Mouse (Mus musculus) forebrain, embryonic 14.5 days (tissue): Measurements from ENCODE around the gene Tdp2. TPM values are rescaled to one million over a fixed set of nuclear protein-coding genes. Genes with fewer than 3 reads are reported as not detected.

ENCODE experiments used
- ATAC-seq: fragments of 200-750 bp; cut with Nextera tagmentation; 2 replicates; pipeline ENCODE4 v1.8.0; 2017; ENCODE audit warnings: mild to moderate bottlenecking, moderate library complexity
- DNase-seq: peaks from one replicate; pipeline ENCODE4 v3.0.0-alpha.2; 2015; ENCODE audit warnings: low spot score
- H3K27ac ChIP-seq: fragments of 300-500 bp; sonication (generic); 2 replicates; pipeline ENCODE4 v1.5.1; 2014; ENCODE audit warnings: low read depth, mild to moderate bottlenecking, control low read depth, low read length, moderate library complexity
- H3K27me3 ChIP-seq: fragments of 300-500 bp; sonication (generic); replicated peaks from 2 replicates; pipeline ENCODE4 v1.6.1; 2014; ENCODE audit warnings: low read length, control low read depth, mixed read lengths; ENCODE audit not compliant: control insufficient read depth, insufficient read depth
- H3K36me3 ChIP-seq: fragments of 300-500 bp; sonication (generic); 2 replicates; pipeline ENCODE4 v1.6.1; 2014; ENCODE audit warnings: low read length, control low read depth; ENCODE audit not compliant: control insufficient read depth, insufficient read depth
- H3K4me1 ChIP-seq: fragments of 300-500 bp; sonication (generic); 2 replicates; pipeline ENCODE4 v1.6.1; 2014; ENCODE audit warnings: antibody characterized with exemption, low read length, control low read depth; ENCODE audit not compliant: control insufficient read depth, insufficient read depth
- H3K4me2 ChIP-seq: fragments of 300-500 bp; sonication (generic); 2 replicates; pipeline ENCODE4 v1.6.1; 2014; ENCODE audit warnings: mild to moderate bottlenecking, control low read depth, low read length
- H3K4me3 ChIP-seq: fragments of 300-500 bp; sonication (generic); 2 replicates; pipeline ENCODE4 v1.5.1; 2014; ENCODE audit warnings: low read depth, low read length, control low read depth
- H3K9ac ChIP-seq: fragments of 300-500 bp; sonication (generic); 2 replicates; pipeline ENCODE4 v1.6.1; 2014; ENCODE audit warnings: mild to moderate bottlenecking, low read length, control low read depth, moderate library complexity
- H3K9me3 ChIP-seq: fragments of 300-500 bp; sonication (generic); replicated peaks from 2 replicates; pipeline ENCODE4 v1.6.1; 2016; ENCODE audit warnings: low read length, control low read depth, mixed read lengths; ENCODE audit not compliant: control insufficient read depth
- WGBS: fragments of 180-500 bp; shearing (Covaris S2); extraction: QIAGEN DNeasy Blood & Tissue Kit; methylation state at CpG from one replicate; pipeline ENCODE4 v1.1.7; 2014; 5-methylcytosine and 5-hydroxymethylcytosine counted together
- polyA plus RNA-seq: library from polyadenylated mRNA; unstranded; fragments of >200 nt; fragmentation: Nextera tagmentation; extraction: Ambion mirVana; gene quantifications from 2 replicates; pipeline ENCODE4 v1.2.1, GENCODE M21; 2014

Gene Tdp2
- polyA plus RNA-seq, 1 experiment from 2014 or later = 44.9 TPM

DNA sequence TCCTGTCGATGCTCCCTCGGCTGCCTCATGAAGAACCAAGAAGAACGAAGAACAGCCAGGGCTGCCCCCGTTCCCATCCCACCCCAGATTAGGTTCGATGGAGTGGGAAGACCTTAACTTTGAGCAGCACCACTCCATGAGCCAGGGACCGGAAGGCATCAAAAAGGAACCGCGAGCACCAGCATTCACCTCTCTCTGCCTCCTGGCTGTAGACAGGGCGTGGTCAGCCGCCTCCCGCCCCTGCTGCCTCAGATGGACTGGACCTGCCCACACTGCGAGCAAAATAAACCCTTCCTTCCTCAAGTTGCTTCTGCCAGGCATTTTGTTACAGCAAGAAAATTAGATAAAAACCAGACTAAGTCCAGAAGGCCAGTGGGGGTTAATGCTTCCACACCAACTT, 29.6 kb downstream of the Tdp2 start:
- H3K27me3 ChIP-seq = no peaks in the 10 kb centered on the region
- H3K4me2 ChIP-seq = no peak overlapping the region
- H3K9ac ChIP-seq = no peak overlapping the region
- no peaks in the 10 kb centered on the region for H3K9me3 ChIP-seq
- H3K36me3 ChIP-seq = no peaks in the 10 kb centered on the region
- WGBS = 80% methylated on average over 12 of the region's 12 CpGs
- DNase-seq = no peak
- ATAC-seq = no peak
- no peak overlapping the region for H3K27ac ChIP-seq
- H3K4me1 ChIP-seq = no peaks in the 10 kb centered on the region
- no peak overlapping the region for H3K4me3 ChIP-seq

DNA sequence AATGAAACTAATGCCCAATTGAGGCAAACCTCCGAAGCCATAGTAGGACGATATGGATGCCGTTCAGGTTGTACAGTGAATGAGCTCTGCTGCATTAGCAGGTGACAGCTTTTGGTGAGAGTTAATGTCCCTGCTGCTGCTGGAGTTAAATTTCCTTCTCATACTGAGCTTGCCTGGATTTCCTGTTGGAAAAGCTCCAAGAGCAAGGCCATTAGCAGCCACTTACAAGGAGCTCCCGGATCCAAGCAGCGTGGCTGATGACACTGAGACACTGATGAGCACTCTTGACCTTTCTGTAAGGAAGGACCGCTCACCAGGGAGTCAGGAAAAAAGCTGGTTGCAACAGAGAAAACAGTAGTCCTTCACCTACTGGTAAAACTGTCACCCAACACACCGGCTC, 30.5 kb downstream of the Tdp2 start:
- H3K9me3 ChIP-seq = no peaks in the 10 kb centered on the region
- DNase-seq = no peak

DNA sequence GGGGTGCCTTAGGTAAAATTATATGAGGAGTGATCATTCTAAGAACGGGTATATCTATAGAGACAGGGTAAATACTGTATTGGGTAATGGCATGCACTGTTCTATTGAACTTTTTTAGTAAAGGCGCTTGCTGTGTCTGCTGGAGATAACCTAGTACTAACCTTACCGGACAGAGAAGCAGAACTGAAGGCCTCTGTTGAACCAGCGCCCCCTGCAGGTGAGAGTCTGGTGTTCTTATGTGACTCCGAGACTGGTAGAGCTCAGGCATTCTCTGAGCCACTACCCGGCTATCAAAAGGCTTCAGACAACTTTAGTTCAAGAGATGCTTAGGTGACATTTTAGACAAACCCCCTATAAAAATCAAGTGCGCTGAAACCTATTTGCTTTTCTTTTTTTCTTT, 31.0 kb downstream of the Tdp2 start:
- no peak overlapping the region for H3K4me3 ChIP-seq
- H3K27ac ChIP-seq = no peak overlapping the region
- no peaks in the 10 kb centered on the region for H3K4me1 ChIP-seq
- H3K36me3 ChIP-seq = no peaks in the 10 kb centered on the region
- DNase-seq (peak; percentile 8), ATAC-seq (no peak)
- no peak overlapping the region for H3K9ac ChIP-seq
- no peaks in the 10 kb centered on the region for H3K9me3 ChIP-seq
- 62% methylated on average over 7 of the region's 7 CpGs for WGBS
- no peak overlapping the region for H3K4me2 ChIP-seq
- no peaks in the 10 kb centered on the region for H3K27me3 ChIP-seq

More for the DNA sequence above, 30.5 kb downstream of the Tdp2 start:
- Histone ChIP-seq H3K27me3 (no peaks in the 10 kb centered on the region), H3K36me3 (no peaks in the 10 kb centered on the region), H3K4me1 (no peaks in the 10 kb centered on the region), H3K27ac (no peak overlapping the region), H3K4me2 (no peak overlapping the region), H3K4me3 (no peak overlapping the region), H3K9ac (no peak overlapping the region)
- 81% methylated on average over 7 of the region's 7 CpGs for WGBS
- ATAC-seq = no peak

DNA sequence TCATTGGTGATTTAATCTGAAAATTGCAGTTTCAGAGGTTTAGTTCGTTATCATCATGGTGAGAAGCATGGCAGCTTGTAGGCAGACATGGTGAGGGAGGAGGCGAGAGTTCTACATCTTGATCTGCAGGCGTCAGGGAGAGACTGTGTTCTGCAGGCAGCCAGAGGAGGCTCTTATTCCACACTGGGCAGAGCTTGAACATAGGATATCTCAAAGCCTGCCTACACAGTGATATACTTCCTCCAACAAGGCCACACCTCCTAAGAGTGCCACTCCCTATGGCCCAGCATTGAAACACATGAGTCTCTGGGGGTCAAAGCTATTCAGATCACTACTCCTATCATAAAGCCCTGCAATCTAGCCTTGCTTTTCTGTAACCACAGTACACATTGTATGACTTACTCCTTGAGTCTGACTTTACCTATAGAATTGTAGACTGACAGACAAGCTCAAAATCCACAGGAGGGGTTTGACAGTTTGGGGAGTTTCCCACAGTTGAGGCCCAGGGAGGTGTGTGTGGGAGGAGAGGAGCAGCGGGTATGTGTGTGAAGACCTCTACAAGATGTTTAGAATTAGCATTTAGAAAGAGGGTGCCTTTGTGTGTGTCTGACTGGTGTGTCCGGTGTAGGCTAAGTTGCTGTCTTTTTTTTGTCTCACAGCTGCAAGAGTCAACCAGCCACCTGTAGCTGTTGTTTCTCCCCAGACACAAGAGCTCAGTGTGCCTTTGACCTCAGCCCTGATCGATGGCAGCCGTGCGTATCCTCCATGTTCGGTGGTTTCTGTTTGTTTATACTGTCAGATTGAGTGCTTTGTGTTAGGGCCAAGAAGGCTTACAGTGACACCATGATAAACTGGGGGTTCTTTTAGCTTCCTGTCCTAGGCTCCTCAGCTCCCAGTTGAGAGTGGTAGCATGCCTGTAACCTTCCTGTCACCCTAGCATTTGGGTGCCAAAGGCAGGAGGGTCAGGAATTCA, 35.2 kb downstream of the Tdp2 start:
- 79% methylated on average over 9 of the region's 9 CpGs for WGBS
- Histone ChIP-seq H3K36me3 (no peaks in the 10 kb centered on the region), H3K4me3 (no peak overlapping the region), H3K27ac (no peak overlapping the region), H3K4me1 (no peaks in the 10 kb centered on the region), H3K9ac (no peak overlapping the region), H3K9me3 (no peaks in the 10 kb centered on the region), H3K4me2 (no peak overlapping the region), H3K27me3 (no peaks in the 10 kb centered on the region)
- DNase-seq (no peak), ATAC-seq (no peak)

DNA sequence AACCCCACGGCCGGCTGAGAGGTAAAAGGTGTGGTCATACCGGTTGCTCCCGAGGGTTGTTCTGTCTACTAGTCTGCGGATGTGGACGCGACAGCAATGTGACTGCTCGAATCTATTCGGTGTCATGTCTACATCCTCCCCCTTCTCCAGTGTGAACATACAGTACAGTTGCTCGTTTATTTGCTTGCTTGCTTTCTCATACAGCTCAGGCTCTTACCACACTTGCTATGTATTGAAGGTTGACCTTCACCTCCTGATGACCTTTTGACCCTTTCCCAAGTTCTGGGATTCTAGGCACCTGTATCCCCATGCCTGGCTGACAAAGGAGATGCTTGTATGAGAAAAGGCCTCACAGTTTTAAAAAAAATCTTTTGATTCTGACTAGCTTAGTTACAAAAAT, 36.3 kb downstream of the Tdp2 start:
- whole genome bisulfite sequencing = 93% methylated on average over 10 of the region's 10 CpGs

DNA sequence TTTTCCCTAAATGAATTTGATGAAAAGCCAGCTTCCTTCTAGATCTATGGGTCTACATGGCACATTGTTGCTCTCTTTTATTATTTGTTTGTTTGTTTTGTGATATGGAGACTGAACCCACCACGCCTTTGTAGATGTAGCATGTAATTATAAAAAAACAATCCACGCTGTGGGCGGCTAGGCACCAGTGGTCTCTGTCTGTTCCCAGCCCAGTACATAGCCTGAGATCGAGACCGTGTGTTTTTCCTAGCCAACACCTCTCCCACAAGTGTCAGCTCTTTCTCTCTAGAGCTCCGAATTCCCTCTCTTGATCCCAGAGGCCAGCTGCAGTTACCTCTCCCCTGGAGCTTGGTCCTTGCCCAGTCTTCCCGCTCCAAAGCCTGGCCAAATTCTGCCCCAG, 36.8 kb downstream of the Tdp2 start:
- Histone ChIP-seq H3K4me1 (no peaks in the 10 kb centered on the region), H3K9ac (no peak overlapping the region), H3K27ac (no peak overlapping the region), H3K27me3 (no peaks in the 10 kb centered on the region), H3K9me3 (no peaks in the 10 kb centered on the region), H3K4me3 (no peak overlapping the region), H3K4me2 (no peak overlapping the region), H3K36me3 (no peaks in the 10 kb centered on the region)
- DNase-seq (no peak), ATAC-seq (no peak)
- 92% methylated on average over 7 of the region's 7 CpGs for WGBS

More for the DNA sequence above, 36.3 kb downstream of the Tdp2 start:
- no peak overlapping the region for H3K27ac ChIP-seq
- no peaks in the 10 kb centered on the region for H3K36me3 ChIP-seq
- H3K4me1 ChIP-seq = no peaks in the 10 kb centered on the region
- no peaks in the 10 kb centered on the region for H3K9me3 ChIP-seq
- H3K4me2 ChIP-seq = no peak overlapping the region
- H3K27me3 ChIP-seq = no peaks in the 10 kb centered on the region
- ATAC-seq (no peak), DNase-seq (no peak)
- no peak overlapping the region for H3K9ac ChIP-seq
- no peak overlapping the region for H3K4me3 ChIP-seq

DNA sequence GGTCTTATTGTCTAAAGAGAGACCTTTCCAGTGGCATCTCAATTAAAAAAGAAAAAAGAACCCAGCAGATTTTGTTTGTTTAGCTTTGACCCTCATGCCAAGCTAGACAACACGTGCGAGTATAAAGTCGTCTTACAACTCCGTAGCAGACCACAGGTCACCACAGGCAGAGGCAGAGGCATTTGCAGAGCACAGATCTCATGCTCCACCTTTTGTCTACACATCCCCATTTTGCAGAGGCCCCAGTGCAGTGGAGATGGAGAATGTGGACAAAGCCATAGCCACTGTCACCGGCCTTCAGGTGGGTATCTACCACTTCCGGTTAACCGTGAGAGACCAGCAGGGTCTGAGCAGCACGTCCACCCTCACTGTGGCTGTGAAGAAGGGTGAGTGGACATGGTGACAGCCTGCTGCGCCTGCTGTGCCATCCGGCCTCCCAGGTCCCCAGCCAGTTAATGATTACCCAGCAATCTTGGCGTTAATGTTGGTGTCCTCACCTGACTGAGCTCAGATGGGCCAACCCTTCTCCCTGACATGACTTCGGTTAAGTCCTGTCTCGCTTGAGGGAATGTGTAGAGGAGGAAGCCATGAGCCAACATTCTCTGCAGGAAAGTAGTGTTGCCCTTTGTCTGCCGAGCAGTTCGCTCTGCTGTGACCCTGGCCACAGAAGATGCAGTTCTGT, 48.0 kb downstream of the Tdp2 start:
- H3K9me3 ChIP-seq = no peaks in the 10 kb centered on the region
- H3K36me3 ChIP-seq = no peaks in the 10 kb centered on the region
- ATAC-seq (no peak), DNase-seq (no peak)
- no peak overlapping the region for H3K9ac ChIP-seq
- H3K27ac ChIP-seq = no peak overlapping the region
- H3K27me3 ChIP-seq = no peaks in the 10 kb centered on the region
- H3K4me3 ChIP-seq = no peak overlapping the region
- H3K4me2 ChIP-seq = no peak overlapping the region
- H3K4me1 ChIP-seq = no peaks in the 10 kb centered on the region
- WGBS = 93% methylated on average over 15 of the region's 15 CpGs

DNA sequence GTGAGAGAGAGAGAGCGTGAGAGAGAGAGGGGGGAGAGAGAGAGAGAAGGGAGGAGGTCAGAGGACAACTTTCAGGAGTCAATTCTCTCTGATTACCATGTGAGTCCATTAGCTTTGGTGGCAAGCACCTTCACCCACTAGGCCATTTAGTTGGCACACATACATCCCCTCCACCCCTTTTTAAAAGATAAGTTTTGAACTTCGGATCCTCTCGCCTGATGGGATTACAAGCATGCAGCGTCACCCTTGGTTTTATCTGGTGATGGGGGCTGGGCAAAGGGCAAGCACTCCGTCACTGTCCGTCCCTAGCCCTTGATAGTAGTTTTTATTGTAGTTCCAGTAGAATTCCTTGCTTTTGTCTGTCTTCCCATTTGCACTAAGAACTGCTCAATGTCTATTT, 48.7 kb downstream of the Tdp2 start:
- Histone ChIP-seq H3K27me3 (no peaks in the 10 kb centered on the region), H3K27ac (no peak overlapping the region), H3K36me3 (no peaks in the 10 kb centered on the region), H3K9ac (no peak overlapping the region), H3K4me3 (no peak overlapping the region), H3K4me2 (no peak overlapping the region), H3K9me3 (no peaks in the 10 kb centered on the region), H3K4me1 (no peaks in the 10 kb centered on the region)
- ATAC-seq (no peak), DNase-seq (no peak)
- 91% methylated on average over 6 of the region's 6 CpGs for WGBS

DNA sequence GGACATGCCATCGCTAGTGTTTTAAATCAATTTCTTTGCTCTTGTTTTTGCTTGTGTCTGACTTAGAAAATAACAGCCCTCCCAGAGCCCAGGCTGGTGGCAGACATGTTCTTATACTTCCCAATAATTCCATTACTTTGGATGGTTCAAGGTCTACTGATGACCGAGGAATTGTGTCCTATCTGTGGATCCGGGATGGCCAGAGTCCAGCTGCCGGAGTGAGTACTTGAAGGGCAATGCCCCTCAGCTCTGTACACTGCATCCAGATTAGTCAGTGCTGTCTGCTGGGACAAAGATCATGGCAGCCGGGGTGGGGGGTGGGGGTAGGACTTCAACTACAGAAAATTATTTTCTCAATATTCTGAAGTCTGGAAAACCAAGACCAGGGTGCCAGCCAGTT, 49.2 kb downstream of the Tdp2 start:
- no peak overlapping the region for H3K27ac ChIP-seq
- H3K36me3 ChIP-seq = no peaks in the 10 kb centered on the region
- no peak overlapping the region for H3K4me3 ChIP-seq
- no peaks in the 10 kb centered on the region for H3K9me3 ChIP-seq
- WGBS = 94% methylated on average over 5 of the region's 5 CpGs
- no peaks in the 10 kb centered on the region for H3K4me1 ChIP-seq
- no peak overlapping the region for H3K9ac ChIP-seq
- ATAC-seq (no peak), DNase-seq (no peak)
- no peaks in the 10 kb centered on the region for H3K27me3 ChIP-seq
- H3K4me2 ChIP-seq = no peak overlapping the region
